In genomic region chr3:105838655-105839054, GRCm38 (mm10) we compare ENCODE assay signal across 21 mouse cellular contexts. TPM values are rescaled to one million over a fixed set of nuclear protein-coding genes. Genes with fewer than 3 reads are reported as not detected.
"Had no signal": no experiment of that assay in that cellular context is flagged by ENCODE, and none has a peak within 500 bp of the region (broad histone marks: within the 10 kb centered on the region; RNA-seq: fewer than 3 reads in every experiment).

No protein-coding gene starts in this region.

- DNase-seq: heart, postnatal 10 days; heart, postnatal 14 days; heart, postnatal 36 days; heart, postnatal 4 days; kidney, adult 11 months; kidney, adult 18-20 months; kidney, adult 2 months; kidney, adult 8-10 months; kidney, adult 9 months; kidney, postnatal 10 days; kidney, postnatal 14 days; kidney, postnatal 25 days; kidney, postnatal 36 days; kidney, postnatal 4 days; layer of hippocampus, adult 9-11 months; layer of hippocampus, postnatal 36 days had no signal

RNA-seq across cellular contexts. Expression of gene Adora3, which starts 32.0 kb away (rescaled TPM):
- total RNA-seq: heart, postnatal 4 days; hematopoietic stem cell, adult 5-6 weeks had no signal

RNA-seq across cellular contexts. Expression of gene Tmigd3, which starts 32.0 kb away (rescaled TPM):
- total RNA-seq: heart, postnatal 10 days; hematopoietic stem cell, adult 5-6 weeks; hindbrain, postnatal 0 days; layer of hippocampus, postnatal 25 days; layer of hippocampus, postnatal 36 days; left cerebral cortex, adult 18-20 months; left cerebral cortex, adult 8-10 months had no signal
